Mouse (Mus musculus) cerebellum, postnatal 14 days (tissue): ENCODE results near the gene Smim6.
A peak's percentile ranks its signal among the peaks of the same experiment; 100 is the strongest.

Experiments
- DNase-seq, 2 experiments: peaks; one replicate each; pipeline ENCODE4 v3.0.0; 2021; ENCODE audit warnings: mixed read lengths in 2 of 2

Gene Smim6

DNA sequence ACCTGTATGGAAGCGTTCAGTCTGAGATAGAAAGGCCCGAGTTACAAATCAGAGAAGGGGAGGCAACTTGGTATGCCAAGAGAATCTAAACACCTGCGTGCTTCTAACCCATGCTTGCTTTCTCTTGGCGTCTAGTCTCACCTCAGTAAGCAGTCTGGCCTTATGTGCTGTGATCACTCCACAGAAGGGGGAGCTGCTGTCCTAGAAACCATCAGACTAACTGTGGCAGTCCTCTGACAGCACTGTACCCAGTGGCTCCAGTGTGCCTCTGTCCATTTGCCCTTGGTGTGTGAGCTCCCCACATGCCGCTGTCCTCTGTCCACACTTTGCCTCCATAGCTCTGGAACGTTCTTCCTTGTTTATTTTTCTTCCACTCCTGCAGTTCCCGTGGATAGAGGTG is 30.2 kb downstream of the Smim6 start:
- no peak for DNase-seq

DNA sequence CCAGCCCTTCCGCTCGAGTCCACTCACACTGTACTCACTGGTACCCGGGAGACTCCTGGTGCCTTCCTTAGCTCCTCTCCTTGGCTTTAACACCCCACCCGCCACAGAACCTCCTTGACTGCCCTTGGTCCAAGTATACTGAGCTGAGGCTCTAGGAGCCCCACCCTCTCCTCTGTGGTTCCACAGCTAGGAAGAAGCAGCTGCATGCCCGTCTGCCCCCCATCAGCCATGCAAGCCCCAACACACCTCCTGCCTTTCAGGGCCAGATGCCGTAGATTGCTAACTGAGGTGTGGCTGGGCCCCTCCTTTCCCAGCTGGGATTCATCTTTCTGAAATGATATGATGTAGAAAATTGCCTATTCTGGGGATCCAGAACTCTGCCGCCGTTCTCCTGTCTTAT is 33.4 kb downstream of the Smim6 start:
- no peak for DNase-seq

DNA sequence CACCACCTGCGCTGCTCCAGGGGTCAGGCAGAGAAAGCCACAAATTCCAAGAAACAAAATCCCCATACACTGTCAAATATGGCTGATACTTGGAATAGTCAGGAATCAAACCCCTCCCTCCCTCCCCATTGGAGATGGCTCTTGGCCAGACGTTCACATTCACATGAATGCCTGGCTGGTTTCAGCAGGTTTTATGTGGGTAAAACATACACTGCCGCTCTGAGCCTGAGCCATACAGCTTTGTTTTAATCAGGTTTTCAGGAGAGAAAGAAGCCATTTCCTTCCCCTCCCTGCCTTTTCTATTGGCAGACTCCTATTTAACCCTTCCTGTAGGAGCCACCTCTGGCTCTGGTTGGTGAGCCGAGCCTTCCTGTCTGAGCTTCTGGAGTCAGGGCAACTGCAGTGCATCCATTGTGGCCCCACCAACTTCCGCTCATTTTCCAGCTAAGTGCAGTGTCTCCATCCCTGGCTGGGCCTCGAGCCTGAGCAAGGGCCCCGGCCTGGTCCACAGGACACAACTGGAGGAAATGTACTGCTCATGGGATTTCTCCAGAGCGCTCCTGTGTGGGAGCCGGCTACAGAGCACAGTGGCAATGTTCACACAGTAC is 34.5 kb downstream of the Smim6 start:
- DNase-seq: no peak

DNA sequence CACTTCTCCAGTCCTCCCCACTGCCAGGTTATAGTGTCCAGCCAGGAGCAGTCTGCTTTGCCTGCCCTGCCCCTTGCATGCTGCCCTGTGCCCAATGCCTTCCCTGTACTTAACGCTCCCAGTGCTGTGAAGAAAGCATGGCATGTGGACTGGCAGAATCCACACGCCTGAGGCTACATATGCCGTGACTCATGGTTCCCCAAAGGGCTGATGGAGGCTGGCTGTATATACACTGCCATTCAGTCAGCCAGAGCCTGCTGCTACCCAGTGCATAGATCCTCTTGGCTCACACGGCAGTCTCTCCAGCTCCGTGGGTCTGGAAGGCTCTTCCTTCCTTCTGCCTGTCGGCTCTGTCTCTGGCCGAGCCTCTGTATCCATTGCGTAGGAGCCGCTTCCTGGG is 36.5 kb downstream of the Smim6 start:
- DNase-seq: no peak

DNA sequence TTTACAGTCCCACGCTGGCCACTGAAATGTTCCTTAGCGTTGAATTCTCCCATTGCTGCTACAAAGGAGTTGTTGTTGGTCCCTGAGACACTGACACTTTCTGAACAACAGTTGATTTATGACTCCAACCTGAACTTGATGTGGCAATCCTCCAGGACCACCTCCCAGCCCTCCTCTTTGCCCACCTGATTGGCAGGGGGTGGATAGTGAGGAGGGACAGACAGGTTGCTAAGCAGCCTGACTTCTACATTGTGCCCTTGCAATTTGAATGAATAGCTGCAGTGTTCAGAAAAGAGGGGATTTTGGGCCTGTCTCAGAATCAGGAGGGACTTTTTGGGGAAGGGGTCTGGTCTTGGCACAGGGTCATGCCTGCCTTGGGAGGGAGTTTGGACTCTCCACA is 38.9 kb downstream of the Smim6 start:
- no peak for DNase-seq

DNA sequence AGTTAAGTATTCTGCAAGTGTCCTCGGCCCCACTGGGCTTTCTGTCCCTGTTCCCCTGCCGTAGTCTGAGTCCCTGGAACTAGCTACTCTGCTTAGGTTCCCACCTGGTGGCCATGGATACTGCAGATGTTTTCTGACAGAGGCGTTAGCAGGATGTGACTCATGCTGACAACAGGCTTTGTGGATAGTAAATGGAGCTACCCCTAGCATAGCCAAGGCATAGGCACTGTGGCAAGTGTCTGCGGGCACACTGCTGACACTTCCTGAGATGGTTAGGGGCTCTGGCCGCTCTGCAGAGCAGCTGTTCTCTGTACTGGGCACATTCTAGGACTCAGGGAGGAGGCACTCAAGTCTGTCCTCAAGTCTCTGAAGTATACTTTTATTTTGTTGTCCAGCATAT is 42.9 kb downstream of the Smim6 start:
- no peak for DNase-seq

DNA sequence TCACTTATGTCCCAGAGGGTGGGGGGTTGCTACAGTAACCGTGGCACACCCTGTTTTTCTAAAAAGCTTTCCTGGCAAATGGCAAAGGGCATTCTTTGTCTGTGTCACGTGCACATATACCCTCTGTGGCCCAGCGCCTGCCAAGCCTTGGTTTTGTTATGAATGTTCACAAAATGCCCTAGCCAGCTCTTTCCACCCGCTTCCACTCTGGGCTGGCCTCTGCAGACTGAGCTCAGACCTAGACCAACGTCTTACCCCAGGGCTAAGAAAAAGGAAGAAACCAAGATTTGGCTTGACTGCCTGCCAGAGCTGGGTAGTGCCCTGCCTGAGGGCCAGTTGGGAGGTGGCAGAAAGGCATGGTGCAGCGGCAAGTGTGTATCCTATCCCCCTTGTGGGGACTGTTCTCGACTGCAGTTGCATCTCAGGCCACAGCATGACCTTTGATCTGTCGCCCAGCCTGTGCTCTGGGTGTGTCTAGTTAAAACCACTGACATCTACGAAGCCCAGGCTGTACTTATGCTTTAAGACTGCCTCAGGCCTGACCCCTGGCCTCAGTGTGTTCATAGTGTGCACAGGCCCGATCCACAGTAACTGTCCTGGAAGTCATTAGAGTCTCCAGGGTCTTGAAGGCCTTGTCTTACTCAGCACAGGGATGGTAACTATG is 43.5 kb downstream of the Smim6 start:
- DNase-seq: no peak

DNA sequence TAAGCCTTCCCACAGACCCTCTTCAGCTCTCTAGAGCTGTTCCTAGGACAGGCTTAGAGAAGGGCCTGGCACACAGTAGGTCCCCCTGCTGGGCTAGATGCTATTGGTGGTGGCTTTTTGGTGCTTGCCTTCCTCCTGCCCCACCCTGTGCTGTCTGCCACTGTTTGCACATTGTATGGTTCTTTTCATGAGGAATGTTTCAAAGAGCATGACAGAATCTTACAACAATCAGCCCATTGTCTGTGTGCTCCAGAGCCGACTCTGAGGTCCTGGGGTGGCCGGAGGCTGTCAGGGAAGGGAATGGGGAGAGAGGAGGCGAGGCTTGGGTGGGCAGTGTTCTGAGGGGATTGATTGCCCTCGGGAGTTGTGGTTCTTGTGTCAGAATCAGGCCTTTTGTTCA is 44.6 kb downstream of the Smim6 start:
- DNase-seq: no peak

DNA sequence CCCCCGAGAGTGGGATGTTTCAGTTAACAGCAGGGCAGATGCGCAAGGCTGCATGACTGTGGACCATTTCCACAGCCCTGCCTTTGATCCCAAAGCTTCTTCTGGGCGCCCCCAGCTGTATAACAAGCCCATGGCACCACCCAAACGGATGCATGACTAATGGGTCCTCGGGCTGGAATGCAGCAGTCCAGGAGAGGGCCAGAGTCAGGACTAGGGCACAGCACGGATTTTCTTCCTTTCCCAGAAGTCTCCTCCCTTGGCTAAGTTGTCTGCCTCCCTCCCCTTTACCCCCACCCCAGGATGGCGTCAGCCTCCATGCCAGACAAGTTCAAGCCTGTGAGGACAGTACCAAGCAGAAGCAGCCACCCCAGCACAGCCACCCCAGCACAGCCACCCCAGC is 46.2 kb downstream of the Smim6 start:
- DNase-seq: no peak

DNA sequence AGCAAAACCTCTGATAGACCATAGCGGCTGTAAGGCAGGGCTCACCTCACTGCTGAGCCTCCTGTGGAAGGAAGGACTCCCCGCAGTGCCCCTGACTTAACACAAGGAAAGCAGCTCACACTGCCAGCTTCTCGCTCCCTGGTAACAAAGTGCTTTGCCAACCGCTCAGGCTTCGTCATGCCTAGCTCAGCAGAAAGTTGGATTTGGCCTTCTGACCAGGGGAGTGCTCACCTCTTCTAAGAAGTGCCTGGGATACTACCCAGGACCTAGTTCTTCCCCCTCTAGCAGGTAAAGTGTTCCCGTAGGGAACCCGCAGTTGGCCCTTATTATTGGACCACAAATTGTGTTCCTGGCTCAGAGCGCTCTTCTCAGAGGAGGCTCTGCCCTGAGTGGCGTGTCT is 47.2 kb downstream of the Smim6 start:
- DNase-seq: peak in 1 of 2 experiments; percentile 15

DNA sequence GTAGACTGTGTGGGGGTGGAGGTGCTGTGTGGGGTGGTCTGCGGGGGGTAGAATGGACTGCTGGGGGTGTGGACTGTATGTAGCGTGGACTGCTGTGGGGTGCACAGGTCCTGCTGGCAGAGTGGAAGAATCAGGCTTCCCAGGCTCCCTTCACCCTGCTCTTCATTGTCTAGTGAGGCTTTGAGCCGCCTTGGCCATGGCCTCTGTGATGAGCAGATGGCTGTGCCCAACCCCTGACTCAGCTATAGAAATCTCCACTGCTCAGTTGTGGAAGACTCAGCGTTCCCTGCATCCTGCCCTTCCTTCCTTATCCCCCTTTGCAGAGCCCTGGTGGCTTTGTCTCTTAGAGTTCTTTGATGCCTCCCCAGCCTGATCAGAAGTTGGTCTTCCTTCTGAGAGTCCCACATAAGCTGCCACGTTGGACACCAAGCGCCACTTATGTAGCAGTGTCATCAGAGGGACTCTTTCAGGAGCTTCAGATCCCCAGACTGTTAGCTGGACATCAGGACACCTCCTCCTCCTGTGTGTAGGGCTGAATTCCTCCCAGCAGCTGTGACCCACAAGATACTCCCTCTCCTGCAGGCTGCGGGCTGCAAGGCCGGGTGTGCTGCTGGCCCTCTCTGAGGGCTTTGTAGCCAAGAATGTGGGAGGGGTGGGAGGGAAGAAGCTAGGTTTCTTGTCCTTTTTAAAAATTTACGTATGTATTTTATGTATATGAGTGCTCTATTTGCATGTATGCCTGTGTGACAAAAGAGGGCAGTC is 51.0 kb downstream of the Smim6 start:
- no peak for DNase-seq
